Mouse (Mus musculus) brown adipose tissue, adult 24 weeks (tissue): ENCODE results near the gene Meioc. TPM values are rescaled to one million over a fixed set of nuclear protein-coding genes. Genes with fewer than 3 reads are reported as not detected.
"Not testable (repeated sequence)": the region's sequence is repeated elsewhere in the genome, so short reads cannot be mapped to it uniquely, and the experiment has no call there.

ENCODE experiments used
- H3K27ac ChIP-seq: fragments of 200-500 bp; replicated peaks from 2 replicates; pipeline ENCODE4 v1.5.1; 2012; ENCODE audit warnings: low read depth, mild to moderate bottlenecking, low read length
- H3K4me1 ChIP-seq: fragments of 200-500 bp; 2 replicates; pipeline ENCODE4 v1.6.1; 2012; ENCODE audit warnings: low read length, mixed read lengths; ENCODE audit not compliant: control insufficient read depth, insufficient read depth, insufficient read length
- H3K4me3 ChIP-seq: fragments of 200-500 bp; 2 replicates; pipeline ENCODE4 v1.5.1; 2012; ENCODE audit warnings: low read depth, mild to moderate bottlenecking, low read length, moderate library complexity; ENCODE audit not compliant: insufficient read depth
- polyA plus RNA-seq: library from polyadenylated mRNA; stranded (reverse); fragments of >200 nt; gene quantifications from 2 replicates; pipeline ENCODE4 v1.2.4, GENCODE M21; 2012; ENCODE audit not compliant: missing spikeins, insufficient read depth, insufficient read length

The Meioc gene
- polyA plus RNA-seq, 1 experiment: not detected

DNA sequence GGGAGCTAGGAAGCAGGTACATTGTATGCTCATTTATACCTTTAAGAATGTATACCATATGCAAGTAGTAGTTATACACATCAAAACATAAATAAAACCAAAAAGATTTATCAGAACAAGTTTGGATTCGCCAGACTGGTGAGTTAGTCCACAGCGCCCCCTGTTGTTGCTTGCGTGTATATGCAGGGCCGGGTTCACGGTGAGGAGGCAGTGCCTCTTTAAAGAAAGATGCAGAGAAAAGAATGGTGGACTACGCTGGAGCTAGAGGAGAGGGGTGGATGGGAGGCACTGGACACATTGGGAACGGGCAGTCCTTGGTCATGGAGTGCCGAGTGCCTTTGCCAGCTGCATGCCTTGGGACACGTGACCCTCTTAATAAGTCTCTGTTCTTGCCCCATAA is 12.1 kb upstream of the Meioc start:
- Histone ChIP-seq H3K27ac (no peak overlapping the region), H3K4me3 (no peak overlapping the region), H3K4me1 (no peaks in the 10 kb centered on the region)

GRCm38 (mm10) chr11:102652844-102653243 is 10.7 kb upstream of the Meioc start:
- H3K4me3 ChIP-seq: no peak overlapping the region
- no peaks in the 10 kb centered on the region for H3K4me1 ChIP-seq
- no peak overlapping the region for H3K27ac ChIP-seq

DNA sequence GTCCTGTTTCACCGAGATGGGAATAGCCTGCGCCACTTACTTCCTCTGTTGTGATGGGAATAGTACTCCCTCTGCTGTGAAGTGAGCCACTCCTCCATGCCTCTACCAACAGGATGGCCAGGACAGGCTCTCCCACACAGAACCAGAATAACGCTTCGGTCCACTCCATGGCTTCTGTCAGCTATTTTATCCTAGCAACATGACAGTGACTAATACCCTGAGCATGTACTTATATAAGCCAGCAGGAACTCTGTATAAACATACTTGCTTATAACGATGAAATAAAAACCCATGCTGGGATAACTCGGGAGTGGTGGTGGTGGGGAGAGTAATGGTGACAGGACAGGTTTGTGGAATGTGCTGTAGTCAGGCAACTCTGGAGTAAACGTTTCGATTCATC is 7.6 kb upstream of the Meioc start:
- no peak overlapping the region for H3K27ac ChIP-seq
- no peak overlapping the region for H3K4me3 ChIP-seq
- no peaks in the 10 kb centered on the region for H3K4me1 ChIP-seq

- no peak overlapping the region for H3K27ac ChIP-seq
- H3K4me1 ChIP-seq: no peaks in the 10 kb centered on the region
- no peak overlapping the region for H3K4me3 ChIP-seq
Observed at GRCm38 (mm10) chr11:102656326-102656926, 7.1 kb upstream of the Meioc start.

- Histone ChIP-seq H3K4me1 (no peaks in the 10 kb centered on the region), H3K4me3 (no peak overlapping the region), H3K27ac (no peak overlapping the region)
Observed at GRCm38 (mm10) chr11:102656931-102657330, 6.6 kb upstream of the Meioc start.

DNA sequence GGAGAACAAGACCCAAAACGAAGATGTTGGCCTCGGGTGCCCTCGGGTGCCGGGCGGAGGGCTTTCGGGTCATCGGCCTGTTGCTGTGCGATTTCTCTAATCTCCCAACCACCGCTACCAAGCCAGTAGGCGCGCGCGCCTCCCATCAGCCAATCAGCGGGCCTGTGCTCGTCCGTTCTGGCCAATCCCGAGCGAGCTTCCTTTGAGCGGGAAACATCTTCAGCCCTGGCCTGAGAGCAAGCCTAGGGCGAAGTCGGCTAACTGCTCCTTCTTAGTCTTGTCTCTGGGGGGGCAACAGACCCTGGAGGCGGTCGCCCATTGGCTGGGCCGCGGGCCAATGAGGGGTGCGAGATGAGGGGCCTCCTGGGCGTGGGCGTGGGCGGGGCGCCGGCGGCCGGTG is 1.6 kb downstream of the Meioc start:
- H3K4me1 ChIP-seq: no peaks in the 10 kb centered on the region
- H3K27ac ChIP-seq: no peak overlapping the region
- H3K4me3 ChIP-seq: no peak overlapping the region

DNA sequence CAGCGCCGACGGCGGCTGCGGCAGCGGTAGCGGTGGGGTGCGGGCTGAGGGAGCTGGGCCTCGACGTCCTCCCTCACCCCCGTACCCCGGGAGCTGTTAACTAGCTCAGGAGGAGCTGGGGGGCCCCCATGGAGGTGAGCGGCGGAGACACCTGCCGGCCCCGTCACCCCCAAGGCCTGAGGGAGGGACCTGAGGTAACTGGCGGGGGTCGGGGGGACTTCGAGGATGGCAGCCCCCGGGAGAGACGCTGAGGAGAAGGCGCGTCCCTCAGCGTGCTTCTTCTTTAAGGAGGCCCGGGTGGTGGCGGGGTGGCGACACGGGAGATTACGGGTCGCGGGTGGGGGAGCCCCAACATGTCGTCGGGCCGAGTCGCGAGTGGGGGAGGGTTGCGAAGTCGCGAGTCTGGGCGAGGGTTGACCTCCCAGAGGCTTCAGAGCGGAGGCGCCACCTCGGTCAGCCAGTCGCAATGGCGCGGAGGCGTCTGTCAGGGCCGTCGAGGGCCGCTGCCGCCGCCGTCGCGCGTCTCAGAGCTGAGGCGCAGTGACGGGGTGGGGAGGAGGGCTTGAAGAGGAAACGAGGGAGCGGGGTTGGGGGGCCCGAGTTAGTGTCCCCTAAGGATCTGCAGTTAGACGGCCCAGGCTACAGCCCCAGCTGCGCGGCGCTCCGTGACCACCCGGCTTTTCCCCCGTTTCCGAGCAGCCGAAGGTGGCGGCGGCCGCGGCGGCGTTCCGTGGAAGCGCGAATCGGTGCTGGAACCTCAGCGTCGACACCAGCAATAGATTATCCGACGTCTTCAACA is 2.3 kb downstream of the Meioc start:
- H3K27ac ChIP-seq: no peak overlapping the region
- no peaks in the 10 kb centered on the region for H3K4me1 ChIP-seq
- H3K4me3 ChIP-seq: no peak overlapping the region

DNA sequence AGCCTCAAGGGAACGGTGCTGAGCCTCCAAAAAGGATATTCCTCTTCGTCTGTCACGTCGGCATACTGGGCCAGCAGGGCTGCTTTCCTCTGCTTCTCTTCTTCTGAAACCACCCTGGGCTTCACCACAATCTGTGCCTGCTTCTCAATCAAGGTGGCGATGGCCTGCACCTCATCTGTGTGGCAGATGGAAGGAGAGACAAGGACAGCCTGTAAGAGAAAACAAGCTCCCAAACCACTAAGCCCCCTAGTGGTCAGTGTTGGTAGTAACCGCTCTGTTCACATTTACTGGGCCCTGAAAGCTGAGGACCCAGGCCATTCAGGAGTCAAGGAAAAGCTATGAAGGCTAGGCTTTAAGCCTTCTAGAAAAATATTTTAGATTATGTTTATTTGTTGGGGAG is 26.6 kb downstream of the Meioc start:
- H3K4me1 ChIP-seq: no peaks in the 10 kb centered on the region
- no peak overlapping the region for H3K4me3 ChIP-seq
- H3K27ac ChIP-seq: no peak overlapping the region

- Histone ChIP-seq H3K4me3 (no peak overlapping the region), H3K4me1 (peaks cover 6% of the 10 kb centered on the region), H3K27ac (no peak overlapping the region)
Observed at GRCm38 (mm10) chr11:102695289-102695688, 31.8 kb downstream of the Meioc start.

DNA sequence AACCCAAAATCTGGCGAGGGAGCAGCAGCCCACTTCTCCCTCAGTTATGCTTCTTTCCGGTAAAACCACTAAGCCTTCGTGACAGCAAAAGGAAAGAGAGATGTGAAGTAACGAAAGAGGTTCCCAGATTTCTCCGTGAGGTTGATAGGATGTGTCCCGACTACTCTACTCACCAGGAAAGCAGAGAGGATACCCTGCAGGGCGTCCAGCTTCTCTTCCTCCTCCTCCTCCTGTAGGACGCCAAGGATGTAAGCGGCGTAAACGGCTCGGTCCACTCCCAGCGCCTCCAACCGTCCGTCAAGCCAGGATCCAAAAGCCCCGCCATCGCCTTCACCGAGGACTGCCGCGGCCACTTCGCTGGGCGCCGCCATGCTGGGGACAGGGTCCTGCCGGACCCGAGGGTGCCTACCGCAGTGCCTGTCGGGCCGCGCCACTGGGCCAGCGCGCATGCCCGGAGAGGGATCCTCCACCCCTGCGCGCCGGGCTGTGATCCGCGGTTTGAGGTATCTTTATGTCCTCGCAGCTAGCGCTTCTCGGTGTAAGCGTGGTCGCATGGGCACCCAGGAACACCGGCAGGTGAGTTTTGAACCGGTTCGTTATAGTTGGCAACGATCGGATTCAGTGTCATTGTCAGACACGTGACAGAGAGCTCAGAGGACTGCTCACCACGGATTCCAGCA is 34.0 kb downstream of the Meioc start, which contains the start of gene Ccdc43:
TSS of gene Ccdc43 (minus strand) at position 445 of the 680 bp plus-strand sequence.
- Histone ChIP-seq H3K4me1 (peaks cover 6% of the 10 kb centered on the region), H3K4me3 (peak within 1 kb of the TSS; percentile 98), H3K27ac (peak within 1 kb of the TSS; percentile 76; the same call in 1 of the 2 replicates)

DNA sequence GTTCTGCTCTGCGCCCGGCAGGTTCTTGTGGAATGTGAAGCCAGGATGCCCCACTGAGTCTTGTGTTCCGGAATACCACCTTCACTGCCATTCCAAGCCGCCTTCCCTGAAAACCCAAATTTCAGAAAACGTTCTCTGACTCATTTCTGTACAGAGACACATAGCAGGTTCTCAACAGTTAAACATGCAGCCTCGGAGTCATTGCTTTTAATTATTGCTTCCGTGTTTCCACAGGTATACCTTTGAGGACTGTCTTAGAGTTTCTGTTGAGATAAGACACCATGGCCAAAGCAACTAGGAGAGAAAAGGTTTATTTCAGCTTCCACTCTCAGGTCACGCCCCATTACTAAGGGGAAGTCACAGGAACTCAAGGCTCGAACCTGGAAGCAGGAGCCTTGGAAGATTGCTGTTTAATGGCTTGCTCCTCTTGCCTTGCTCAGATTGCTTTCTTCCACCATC is 34.5 kb downstream of the Meioc start:
- Histone ChIP-seq H3K4me1 (peaks cover 6% of the 10 kb centered on the region), H3K4me3 (peak overlapping the region; percentile 98), H3K27ac (0 out of 2 replicates have a peak overlapping the region, but pooled peaks have one; percentile 76)

GRCm38 (mm10) chr11:102702206-102702605 is 38.7 kb downstream of the Meioc start:
- not testable (repeated sequence) for H3K4me1 ChIP-seq, H3K27ac ChIP-seq, H3K4me3 ChIP-seq

DNA sequence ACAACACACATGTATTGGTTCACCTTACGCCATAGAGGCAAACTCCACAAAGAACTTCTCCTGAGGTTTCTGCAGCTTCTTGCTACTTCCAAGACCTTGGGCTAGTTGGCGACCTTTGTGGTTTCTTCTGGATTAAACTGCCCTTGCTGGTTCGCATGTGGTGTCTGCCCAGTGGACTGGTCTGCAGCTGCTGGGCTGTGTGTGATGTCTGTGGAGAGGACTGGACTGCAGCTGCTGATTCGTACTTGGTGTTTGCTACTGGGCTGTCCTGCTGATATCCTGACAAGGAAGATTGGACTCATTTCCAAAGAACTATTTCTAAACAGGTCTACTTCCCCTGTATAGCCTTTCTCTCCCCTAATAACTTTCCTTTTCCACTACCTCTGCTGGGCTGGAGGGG is 48.9 kb downstream of the Meioc start:
- H3K27ac ChIP-seq: no peak overlapping the region
- H3K4me3 ChIP-seq: no peak overlapping the region
- H3K4me1 ChIP-seq: no peaks in the 10 kb centered on the region

GRCm38 (mm10) chr11:102714578-102714977 is 51.1 kb downstream of the Meioc start:
- not testable (repeated sequence) for H3K27ac ChIP-seq, H3K4me3 ChIP-seq, H3K4me1 ChIP-seq

GRCm38 (mm10) chr11:102716135-102716534 is 52.6 kb downstream of the Meioc start:
- H3K27ac ChIP-seq: no peak overlapping the region
- H3K4me3 ChIP-seq: no peak overlapping the region
- no peaks in the 10 kb centered on the region for H3K4me1 ChIP-seq
